Mouse (Mus musculus) kidney, adult 2 months (tissue): ENCODE results near the gene Elovl6. TPM values are rescaled to one million over a fixed set of nuclear protein-coding genes. Genes with fewer than 3 reads are reported as not detected.
A peak's percentile ranks its signal among the peaks of the same experiment; 100 is the strongest.

Experiments
- DNase-seq: peaks from one replicate; pipeline ENCODE4 v3.0.0; 2021
- H3K27ac ChIP-seq: fragments of 200-500 bp; 2 replicates; pipeline ENCODE4 v1.5.1; 2012; ENCODE audit warnings: low read depth, low read length, control low read depth, inconsistent platforms; ENCODE audit not compliant: insufficient read depth
- H3K27me3 ChIP-seq: fragments of 200-500 bp; replicated peaks from 2 replicates; pipeline ENCODE4 v1.6.1; 2012; ENCODE audit warnings: mild to moderate bottlenecking, moderate library complexity, low read length, inconsistent platforms; ENCODE audit not compliant: control insufficient read depth, insufficient read depth
- H3K36me3 ChIP-seq: fragments of 200-500 bp; 2 replicates; pipeline ENCODE4 v1.6.1; 2012; ENCODE audit warnings: mild to moderate bottlenecking, moderate library complexity, low read length, inconsistent platforms; ENCODE audit not compliant: control insufficient read depth, insufficient read depth
- H3K4me1 ChIP-seq: fragments of 200-500 bp; 2 replicates; pipeline ENCODE4 v1.6.1; 2011; ENCODE audit warnings: low read length; ENCODE audit not compliant: control insufficient read depth, insufficient read depth
- H3K4me3 ChIP-seq: fragments of 200-500 bp; 2 replicates; pipeline ENCODE4 v1.5.1; 2011; ENCODE audit warnings: mild to moderate bottlenecking, low read depth, low read length, control low read depth; ENCODE audit not compliant: insufficient read depth
- CTCF ChIP-seq: fragments of 200-500 bp; conservative IDR thresholded peaks from 2 replicates; pipeline ENCODE4 v1.5.1; 2011; ENCODE audit warnings: low read depth, mild to moderate bottlenecking, control low read depth, low read length, moderate library complexity, mixed read lengths; ENCODE audit not compliant: insufficient read depth, insufficient read length
- POLR2A ChIP-seq: fragments of 200-500 bp; IDR thresholded peaks from one replicate; pipeline ENCODE4 v1.6.1; 2011; ENCODE audit warnings: low read depth, low read length, control low read depth
- WGBS: fragments of 180-500 bp; shearing (Covaris S2); methylation state at CpG from one replicate; pipeline ENCODE4 v1.1.7; 2018; 5-methylcytosine and 5-hydroxymethylcytosine counted together
- polyA plus RNA-seq: library from polyadenylated mRNA; depleted of rRNA; stranded (reverse); fragments of >200 nt; gene quantifications from 2 replicates; pipeline ENCODE4 v1.2.3, GENCODE M21; 2012

Elovl6 gene
- polyA plus RNA-seq, 1 experiment, result 73.0 TPM

DNA sequence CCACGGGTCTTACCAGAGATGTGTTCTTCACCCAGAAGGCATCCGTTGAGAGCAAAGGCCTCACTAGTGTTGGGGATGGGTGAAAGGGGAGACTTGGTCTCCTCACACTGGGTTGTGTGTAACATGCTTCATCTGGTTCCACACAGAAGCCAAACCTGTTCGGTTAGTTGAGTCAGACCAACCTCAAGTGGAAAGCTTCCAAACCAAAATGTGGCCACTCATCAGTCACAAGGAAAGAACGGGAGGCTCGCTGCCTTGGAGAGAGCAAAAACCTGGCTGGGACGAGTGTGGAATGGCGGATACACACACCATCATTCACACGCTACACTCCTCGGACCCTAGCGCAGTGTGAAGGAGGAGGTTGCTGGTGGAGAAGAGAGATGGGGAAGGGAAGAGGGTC, 22.4 kb upstream of the Elovl6 start:
- Histone ChIP-seq H3K36me3 (no peaks in the 10 kb centered on the region), H3K4me3 (no peak overlapping the region), H3K27ac (no peak overlapping the region), H3K27me3 (no peaks in the 10 kb centered on the region), H3K4me1 (no peaks in the 10 kb centered on the region)
- peak; percentile 60 for DNase-seq
- WGBS, result 69% methylated on average over 10 of the region's 10 CpGs
- TF ChIP-seq CTCF (no peak), POLR2A (no peak)

DNA sequence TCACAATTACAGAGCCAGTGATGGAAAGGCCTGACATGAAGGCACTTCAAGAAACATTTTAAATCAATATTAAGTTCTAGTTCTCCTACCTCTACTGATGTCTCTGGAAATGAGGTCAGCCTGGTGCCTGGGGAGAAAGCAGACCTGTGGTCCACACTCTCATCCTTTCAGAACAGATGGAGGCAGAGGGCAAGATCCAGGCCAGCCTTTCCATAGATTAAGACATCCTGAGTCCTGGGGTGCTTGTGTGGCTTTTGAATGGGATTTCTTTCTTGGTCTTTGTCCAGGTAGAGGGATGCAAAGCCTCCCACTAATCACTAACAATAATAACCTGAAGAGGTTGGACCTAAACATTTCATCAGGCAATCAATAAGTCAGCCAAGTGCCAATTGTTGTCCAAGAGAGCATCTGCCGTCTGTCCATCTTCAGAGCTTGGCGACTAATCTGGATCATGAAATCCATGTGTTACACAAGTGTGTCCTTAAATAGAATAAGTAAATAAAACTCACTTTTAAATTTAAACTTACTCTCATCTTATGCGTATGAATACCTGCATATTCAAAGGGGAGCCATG, 16.2 kb upstream of the Elovl6 start:
- Histone ChIP-seq H3K4me3 (no peak overlapping the region), H3K27me3 (no peaks in the 10 kb centered on the region), H3K4me1 (no peaks in the 10 kb centered on the region), H3K27ac (no peak overlapping the region), H3K36me3 (no peaks in the 10 kb centered on the region)
- TF ChIP-seq CTCF, result no peak
- no peak for TF ChIP-seq POLR2A
- no peak for DNase-seq
- 96% methylated on average over 3 of the region's 3 CpGs for WGBS

DNA sequence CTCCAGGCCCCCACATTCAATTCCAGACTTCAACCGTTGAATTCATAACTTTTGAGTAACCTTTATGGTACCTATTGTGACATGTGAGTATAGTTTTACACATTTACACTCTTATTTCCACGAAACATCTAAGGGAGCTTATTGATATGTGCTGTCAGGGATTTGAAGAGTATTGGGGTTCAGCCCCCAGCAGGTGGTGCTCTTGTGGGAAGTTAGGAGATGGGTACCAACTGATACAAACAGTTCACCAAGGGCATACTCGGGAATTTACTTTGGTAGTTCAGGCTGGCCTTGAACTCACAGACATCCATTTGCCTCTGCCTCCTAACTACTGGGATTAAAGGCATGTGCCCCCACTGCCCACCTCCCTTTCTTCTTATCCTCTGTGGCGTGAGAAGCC, 11.7 kb upstream of the Elovl6 start:
- peak; percentile 15 for DNase-seq
- Histone ChIP-seq H3K27me3 (no peaks in the 10 kb centered on the region), H3K27ac (no peak overlapping the region), H3K4me3 (no peak overlapping the region), H3K4me1 (no peaks in the 10 kb centered on the region), H3K36me3 (no peaks in the 10 kb centered on the region)
- TF ChIP-seq POLR2A (no peak), CTCF (peak; percentile 41)
- WGBS, result 81% methylated on average over 4 of the region's 4 CpGs

DNA sequence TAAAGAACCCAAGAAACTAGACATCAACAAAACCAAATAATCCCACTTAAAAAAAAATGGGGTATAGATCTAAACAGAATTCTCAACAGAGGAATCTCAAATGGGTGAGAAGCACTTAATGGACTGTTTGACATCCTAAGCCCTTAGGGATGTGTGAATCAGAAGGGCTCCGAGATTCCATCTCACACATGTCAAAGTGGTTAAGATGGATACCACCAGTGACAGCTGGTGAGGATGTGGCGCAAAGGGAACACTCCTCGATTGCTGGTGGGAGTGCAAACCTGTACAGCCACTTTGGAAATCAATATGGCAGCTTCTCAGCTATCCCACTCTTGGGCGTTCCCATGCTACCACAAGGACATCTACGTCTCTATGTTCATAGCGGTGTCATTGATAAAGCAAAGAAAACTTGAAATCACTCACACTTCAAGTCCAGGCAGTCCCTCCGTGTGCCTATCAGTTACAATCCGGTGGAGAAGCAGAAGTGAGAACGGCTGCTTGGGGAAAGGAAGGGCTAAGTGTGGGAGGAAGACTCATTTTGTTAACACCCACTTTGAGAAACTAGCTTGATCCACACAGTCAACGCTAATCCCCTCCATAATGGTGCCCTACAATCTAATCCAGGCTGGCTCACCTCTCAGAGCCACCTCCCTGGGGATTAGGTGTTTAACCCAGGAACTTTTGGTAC, 8.6 kb upstream of the Elovl6 start:
- DNase-seq, result no peak
- no peak for TF ChIP-seq CTCF
- H3K4me1 ChIP-seq, result no peaks in the 10 kb centered on the region
- H3K4me3 ChIP-seq, result no peak overlapping the region
- no peaks in the 10 kb centered on the region for H3K36me3 ChIP-seq
- no peak overlapping the region for H3K27ac ChIP-seq
- 85% methylated on average over 10 of the region's 10 CpGs for WGBS
- H3K27me3 ChIP-seq, result no peaks in the 10 kb centered on the region

DNA sequence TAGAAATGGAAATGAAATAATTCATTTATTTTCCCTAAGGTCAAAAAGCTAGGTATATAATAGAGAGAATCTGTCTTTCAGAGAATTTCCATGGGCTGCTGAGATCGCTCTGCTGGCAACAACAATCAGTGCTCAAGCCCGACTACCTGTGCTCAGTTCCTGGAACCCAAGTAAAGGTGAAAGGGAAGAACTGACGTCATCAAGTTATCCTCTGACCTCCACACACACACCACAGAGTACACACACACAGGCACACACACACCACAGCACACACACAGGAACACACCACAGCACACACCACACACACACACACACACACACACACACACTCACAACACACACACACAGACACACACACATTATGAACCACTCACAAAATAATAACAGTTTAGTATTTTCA, 5.1 kb upstream of the Elovl6 start:
- 80% methylated on average over 3 of the region's 3 CpGs for WGBS
- TF ChIP-seq POLR2A (no peak), CTCF (no peak)
- no peaks in the 10 kb centered on the region for H3K4me1 ChIP-seq
- H3K4me3 ChIP-seq, result no peak overlapping the region
- H3K27me3 ChIP-seq, result no peaks in the 10 kb centered on the region
- H3K27ac ChIP-seq, result no peak overlapping the region
- no peak for DNase-seq
- no peaks in the 10 kb centered on the region for H3K36me3 ChIP-seq

DNA sequence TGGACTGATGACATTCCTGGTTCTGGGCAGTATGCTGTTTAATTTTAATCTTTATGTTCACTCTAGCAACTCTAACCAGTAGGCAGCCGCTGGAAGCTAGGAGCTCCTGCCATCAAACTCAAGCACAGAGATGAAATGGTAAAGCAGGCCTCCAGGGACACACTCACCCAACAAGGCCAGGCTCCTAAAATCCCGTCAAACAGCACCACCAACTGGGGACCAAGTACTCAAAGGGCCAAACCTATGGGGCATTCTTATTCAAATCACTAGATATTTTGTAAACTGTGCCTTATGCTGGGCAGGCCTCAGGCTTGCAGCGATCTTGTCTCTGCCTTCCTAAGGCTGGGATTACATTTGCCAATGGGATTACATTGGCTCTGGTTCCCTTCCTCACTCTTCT, 2.8 kb upstream of the Elovl6 start:
- Histone ChIP-seq H3K36me3 (no peaks in the 10 kb centered on the region), H3K4me1 (no peaks in the 10 kb centered on the region), H3K4me3 (no peak overlapping the region), H3K27ac (no peak overlapping the region), H3K27me3 (no peaks in the 10 kb centered on the region)
- TF ChIP-seq CTCF, result peak; percentile 50
- TF ChIP-seq POLR2A, result no peak
- 73% methylated on average over 3 of the region's 3 CpGs for WGBS
- peak; percentile 36 for DNase-seq

DNA sequence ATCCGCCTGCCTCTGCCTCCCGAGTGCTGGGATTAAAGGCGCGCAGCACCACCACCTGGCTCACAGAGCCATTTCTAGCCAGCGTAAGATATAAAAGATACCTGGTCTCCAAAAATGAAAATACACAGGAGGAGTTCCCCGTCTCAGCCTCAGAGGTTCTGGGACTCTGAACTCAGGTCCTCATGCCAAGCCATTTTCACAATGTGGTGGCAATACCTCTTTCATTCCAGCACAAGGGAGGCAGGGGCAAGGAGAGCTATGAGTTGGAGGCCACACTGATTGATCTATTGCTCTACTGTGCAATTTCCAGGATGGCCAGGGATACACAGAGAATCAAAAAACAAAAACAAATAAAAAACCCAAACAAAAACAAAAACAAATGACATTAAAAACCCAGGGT, 1.7 kb upstream of the Elovl6 start:
- 97% methylated on average over 6 of the region's 6 CpGs for WGBS
- H3K4me1 ChIP-seq, result no peaks in the 10 kb centered on the region; the same call in 1 of the 2 replicates
- no peak for DNase-seq
- TF ChIP-seq POLR2A, result no peak
- no peak for TF ChIP-seq CTCF
- no peaks in the 10 kb centered on the region for H3K36me3 ChIP-seq
- H3K27me3 ChIP-seq, result no peaks in the 10 kb centered on the region
- H3K27ac ChIP-seq, result no peak overlapping the region
- no peak overlapping the region for H3K4me3 ChIP-seq
